Mouse (Mus musculus): Measurements from ENCODE around the gene Neu1.
A peak's percentile ranks its signal among the peaks of the same experiment; 100 is the strongest.
"Not testable (repeated sequence)": the region's sequence is repeated elsewhere in the genome, so short reads cannot be mapped to it uniquely, and the experiment has no call there.

The Neu1 gene

DNA sequence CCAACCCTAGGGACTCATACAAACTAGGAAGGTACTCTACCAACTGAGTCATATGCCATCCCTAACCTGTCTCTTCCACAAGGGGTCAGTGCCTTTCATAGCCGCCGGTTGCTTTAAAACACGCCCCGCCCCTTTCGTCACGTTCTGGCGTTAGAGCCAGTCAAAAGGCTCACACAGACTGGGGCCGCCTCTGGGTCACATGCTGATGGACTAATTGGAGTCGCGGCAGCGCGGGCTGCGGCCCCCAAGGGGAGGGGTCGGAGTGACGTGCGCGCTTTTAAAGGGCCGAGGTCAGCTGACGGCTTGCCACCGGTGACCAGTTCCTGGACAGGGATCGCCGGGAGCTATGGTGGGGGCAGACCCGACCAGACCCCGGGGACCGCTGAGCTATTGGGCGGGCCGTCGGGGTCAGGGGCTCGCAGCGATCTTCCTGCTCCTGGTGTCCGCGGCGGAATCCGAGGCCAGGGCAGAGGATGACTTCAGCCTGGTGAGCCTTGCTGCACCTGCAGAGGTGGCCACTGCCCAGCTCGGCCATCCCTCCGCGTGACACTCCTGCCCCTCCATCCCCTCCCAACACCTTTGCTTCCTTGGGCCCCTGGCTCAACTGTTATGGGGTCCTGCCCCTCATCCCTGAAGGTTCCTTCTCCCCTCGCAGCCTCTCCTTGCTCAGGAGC, at the start of gene Neu1:
TSS of gene Neu1 (plus strand) at position 193 of the 674 bp plus-strand sequence.
- peak; percentile 95 for DNase-seq (ENCODE audit: low read depth, low spot score)

DNA sequence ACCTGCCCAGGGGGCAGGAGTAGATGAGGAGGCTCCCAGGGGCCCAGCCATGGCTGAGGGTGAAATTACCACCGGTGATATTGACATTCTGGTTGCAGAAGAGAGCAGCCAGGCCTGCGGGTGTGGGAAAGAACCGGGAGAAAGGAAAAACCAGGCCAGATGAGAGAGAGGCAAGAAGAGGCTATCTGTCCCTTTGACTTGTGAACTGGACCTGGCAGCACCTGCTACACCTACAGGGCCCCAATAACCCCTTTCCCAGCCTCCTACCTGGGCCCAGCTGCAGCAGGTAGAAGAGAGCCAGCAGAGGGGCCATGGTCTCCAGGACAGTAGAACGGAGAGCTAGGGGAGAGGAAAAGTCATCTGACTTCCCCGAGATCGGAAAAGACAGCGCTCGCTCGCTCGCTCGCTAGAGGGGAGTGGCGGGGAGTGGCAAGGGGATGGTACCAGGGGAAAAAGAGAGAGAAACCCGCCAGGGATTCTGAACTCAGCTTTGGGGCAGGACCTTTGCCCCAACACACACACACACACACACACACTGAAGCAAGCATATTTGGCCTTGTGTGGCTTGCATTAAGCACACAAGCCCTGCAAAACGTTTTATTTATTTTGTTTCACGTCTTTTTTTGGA, 49.3 kb upstream of the Neu1 start, which contains the start of gene Gm20547:
TSS of gene Gm20547 (minus strand) at position 360 of the 628 bp plus-strand sequence.
- no peak for DNase-seq (ENCODE audit: low read depth, low spot score)

DNA sequence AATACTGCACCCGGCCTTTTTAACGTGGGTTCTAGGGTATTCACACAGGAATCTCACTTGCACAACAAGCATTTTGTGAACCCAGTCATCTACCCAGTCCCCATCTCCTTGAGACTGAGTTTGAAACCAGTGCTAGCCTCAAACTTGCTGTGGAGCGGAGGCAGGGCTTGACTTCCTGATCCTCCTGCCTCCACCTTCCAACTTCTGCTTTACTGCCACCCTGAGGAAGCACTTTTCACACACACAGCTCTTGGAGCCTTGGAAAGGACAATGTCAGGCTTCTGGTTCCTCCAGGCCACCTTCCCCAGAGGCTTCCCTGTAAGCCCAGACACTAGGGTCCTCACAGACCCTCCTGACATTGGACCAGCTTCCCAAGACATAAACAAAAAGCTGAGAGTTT, 47.7 kb upstream of the Neu1 start:
- no peak for DNase-seq (ENCODE audit: low read depth, low spot score)

DNA sequence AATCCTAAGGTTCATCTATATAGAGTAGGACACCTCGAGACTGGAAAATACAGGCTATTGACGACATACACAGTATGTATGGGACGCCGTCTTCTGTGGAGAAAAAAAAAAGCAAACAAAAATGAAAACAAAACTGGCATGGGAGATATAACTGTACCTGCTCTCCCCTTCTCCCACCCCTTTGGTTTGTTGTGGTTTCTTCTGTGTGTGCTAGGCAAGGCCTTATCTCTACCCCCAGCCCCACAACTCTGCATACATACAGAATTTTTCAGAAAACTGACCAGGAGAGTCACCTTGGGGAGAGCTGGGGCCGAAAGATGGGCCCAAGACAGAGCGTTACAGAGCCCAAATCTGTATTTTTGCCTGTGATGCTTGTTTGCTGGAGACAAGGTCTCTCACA, 46.3 kb upstream of the Neu1 start:
- no peak for DNase-seq (ENCODE audit: low read depth, low spot score)

DNA sequence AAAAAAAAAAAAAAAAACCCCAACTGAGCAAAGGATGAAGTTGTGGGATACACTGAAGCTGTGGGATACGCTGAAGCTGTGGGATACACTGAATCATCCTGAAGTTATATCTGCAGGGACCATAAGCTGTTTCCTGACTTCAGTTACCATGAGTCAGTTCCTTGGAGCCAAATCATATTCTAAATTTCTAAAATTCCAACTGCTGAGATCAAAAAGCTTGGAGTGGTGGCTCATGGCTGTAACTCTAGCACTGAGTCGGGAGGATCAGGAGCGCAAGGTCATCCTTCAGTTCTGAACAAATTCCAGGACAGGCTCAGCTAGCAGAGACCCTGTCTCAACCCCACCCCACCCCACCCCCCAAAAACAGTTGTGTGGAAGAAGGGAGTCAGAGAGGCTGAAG, 45.4 kb upstream of the Neu1 start:
- no peak for DNase-seq (ENCODE audit: low read depth, low spot score)

DNA sequence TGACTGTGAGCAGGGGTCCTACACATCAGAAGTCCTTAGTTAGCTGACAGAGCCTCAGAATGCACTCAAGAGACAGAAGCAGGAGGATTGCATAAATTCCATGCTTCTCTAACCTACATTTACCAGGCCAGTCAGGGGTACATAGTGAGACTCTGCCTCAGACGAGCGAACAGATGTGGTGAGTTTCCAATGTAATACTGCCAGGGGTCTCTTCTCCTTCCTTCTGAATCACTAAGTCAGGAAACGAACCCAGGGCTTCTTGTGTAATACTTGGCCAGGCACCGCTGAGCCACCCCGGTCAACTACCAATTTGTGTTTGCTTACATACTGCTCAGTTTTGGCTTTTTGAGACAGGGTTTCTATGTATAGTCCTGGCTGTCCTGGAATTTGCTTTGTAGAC, 43.1 kb upstream of the Neu1 start:
- DNase-seq (ENCODE audit: low read depth, low spot score) = no peak

DNA sequence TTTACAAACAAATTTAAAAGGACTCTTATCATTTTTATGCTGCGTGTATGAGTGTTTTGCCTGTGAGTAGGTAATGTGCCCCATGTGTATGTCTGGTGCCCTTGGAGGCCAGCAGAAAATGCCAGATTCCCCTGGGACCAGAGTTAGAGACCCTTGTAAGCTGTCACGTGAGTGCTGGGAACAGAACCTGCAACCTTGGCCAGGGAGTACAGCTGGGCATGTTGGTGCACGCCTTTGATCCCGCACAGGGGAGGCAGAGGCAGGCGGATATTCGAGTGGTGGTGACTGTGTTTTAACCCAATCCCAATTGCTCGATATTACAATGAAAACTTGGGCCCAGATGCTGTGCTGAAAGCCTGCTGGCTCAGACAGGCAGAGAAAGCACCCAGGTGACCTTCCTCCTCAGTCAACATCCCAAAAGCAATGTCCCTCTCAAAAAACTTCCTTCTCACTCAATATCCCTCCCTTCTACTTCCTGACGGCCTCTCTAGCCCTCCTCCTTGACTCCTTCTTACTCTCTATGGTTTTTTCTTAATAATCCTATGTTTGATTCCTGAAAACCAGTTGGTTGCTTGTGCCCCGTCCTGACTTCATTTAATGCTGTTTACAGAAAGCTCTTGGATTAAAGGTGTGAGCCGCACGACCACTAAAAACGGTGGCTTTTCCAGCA, 40.8 kb upstream of the Neu1 start:
- DNase-seq (ENCODE audit: low read depth, low spot score) = no peak

DNA sequence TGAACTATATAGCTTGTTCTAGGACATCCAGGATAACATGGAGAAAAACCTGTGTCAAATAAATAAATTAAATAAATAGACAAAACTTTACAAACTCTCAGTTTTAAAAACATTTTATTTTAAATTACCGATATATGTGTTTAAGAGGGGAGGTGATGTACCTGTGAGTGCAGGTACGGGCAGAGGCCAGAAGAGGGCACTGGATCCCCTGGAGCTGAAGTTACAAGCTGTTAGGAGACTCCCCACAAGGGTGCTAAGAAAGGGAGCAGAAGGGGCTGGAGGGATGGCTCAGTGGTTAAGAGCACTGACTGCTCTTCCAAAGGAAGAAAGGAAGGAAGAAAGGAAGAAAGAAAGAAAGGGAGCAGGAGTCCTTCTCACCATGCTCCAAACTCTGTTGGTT, 39.7 kb upstream of the Neu1 start:
- no peak for DNase-seq (ENCODE audit: low read depth, low spot score)

DNA sequence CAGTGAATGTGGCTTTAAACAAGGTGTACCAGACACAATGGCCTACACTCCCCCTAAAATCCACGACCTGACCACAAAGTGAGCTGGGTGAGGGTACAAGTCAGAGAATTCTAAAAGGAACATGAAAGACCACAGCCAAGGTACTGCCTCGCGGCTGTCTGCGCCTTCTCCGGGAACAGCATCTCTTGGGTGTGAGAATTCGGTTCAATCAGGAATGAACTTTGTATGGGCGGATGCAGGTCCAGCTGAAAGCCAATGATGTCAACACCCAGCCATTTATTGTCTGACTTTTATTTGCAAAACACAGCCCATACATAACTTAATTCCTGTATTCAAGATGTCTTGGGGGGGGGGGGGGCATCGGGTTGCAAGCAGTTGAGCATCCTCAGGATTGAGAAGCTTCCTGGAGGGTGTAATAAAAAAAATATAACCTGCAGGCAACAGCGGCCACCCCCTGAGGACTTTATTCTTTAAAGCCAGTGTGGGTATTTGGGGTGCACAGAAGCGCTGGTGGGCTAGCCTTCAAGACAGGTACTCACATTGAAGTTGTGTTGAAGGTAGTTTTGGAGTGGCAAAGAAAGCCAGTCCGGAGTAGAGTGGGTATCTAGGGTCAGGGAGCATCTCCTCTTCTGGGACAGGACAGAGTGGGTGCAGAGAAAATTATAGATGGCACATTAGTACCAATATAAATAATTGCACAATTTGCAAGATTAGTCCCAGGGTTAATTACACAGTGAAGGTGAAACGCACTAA, 37.8 kb upstream of the Neu1 start:
- DNase-seq (ENCODE audit: low read depth, low spot score) = no peak

DNA sequence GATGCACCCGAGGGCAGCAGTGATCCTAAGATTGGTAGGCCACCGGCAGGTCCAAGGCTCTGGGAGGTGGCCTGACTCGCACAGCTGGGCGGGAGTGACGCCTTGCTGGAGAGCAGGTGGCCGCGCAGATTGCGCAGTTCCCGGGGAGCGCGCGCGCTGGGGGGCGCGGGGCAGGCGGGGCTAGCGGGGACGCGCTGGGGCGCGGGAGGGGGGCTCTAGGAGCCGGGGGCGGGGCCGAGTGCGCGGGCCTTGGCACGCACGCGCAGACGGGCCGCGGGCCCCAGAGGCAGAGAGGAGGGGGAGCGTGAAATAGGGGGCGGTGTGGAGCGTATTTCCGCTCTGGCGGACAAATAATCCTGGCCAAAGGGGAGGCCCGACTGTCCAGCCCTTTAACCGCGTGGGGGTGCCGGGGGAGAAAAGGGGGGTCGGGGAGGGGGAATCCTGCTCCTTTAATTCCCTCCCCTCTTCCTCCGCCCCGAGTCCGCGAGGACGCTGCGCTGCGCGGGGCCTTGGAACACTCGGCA, 36.9 kb upstream of the Neu1 start:
- DNase-seq (ENCODE audit: low read depth, low spot score) = peak; percentile 99

DNA sequence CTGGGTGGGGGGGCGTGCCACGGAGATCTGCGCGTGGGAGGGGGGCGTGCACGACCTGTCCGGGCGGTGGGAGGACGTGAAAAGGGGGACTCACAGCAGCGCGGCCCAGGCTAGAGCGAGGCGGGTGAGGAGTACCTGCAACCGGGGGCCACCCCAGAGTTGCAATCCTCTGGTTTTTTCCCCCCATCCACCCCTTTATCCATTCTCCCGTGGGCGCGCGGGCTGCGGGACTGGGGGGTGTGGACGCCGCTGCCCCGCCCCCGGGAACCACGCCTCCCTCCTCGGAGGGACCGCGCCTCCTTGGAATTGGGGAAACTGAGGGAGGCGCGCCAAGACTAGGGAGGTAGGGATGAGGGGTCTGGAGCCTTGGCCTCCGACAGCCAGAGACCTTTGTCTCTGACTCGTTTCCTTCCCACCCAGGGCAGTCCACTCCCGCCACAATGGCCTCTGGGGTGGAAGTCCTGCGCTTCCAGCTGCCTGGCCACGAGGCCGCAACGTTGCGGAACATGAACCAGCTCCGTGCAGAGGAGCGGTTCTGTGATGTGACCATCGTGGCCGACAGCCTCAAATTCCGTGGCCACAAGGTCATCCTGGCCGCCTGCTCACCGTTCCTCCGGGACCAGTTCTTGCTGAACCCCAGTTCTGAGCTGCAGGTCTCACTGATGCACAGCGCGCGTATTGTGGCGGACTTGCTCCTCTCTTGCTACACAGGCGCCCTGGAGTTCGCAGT, 36.1 kb upstream of the Neu1 start:
- no peak for DNase-seq (ENCODE audit: low read depth, low spot score)

DNA sequence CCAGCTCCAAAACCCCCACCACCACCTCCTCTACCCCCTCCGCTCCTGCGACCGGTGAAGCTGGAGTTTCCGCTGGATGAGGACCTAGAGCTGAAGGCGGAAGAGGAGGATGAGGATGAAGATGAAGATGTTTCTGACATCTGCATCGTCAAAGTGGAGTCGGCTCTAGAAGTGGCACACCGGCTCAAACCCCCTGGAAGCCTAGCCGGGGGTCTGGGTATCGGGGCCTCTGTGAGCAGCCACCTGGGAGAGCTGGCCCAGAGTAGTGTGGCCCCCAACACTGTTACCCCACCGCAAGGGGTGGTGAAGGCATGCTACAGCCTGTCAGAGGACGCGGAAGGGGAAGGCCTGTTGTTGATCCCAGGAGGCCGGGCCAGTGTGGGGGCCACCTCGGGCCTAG, 35.3 kb upstream of the Neu1 start:
- no peak for DNase-seq (ENCODE audit: low read depth, low spot score)

DNA sequence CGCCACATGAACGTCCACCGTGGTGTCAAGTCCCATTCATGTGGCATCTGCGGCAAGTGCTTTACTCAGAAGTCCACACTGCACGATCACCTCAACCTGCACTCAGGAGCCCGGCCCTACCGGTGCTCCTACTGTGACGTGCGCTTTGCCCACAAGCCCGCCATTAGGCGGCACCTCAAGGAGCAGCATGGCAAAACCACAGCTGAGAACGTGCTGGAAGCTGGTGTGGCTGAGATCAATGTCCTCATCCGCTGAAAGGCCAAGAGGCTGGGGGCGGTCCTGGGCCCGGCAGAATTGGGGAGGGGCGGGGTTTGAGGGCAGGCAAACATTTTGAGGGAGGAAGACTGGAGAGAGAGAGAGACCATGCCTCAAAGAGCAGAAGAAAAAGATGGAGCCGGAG, 34.7 kb upstream of the Neu1 start:
- DNase-seq (ENCODE audit: low read depth, low spot score) = no peak

DNA sequence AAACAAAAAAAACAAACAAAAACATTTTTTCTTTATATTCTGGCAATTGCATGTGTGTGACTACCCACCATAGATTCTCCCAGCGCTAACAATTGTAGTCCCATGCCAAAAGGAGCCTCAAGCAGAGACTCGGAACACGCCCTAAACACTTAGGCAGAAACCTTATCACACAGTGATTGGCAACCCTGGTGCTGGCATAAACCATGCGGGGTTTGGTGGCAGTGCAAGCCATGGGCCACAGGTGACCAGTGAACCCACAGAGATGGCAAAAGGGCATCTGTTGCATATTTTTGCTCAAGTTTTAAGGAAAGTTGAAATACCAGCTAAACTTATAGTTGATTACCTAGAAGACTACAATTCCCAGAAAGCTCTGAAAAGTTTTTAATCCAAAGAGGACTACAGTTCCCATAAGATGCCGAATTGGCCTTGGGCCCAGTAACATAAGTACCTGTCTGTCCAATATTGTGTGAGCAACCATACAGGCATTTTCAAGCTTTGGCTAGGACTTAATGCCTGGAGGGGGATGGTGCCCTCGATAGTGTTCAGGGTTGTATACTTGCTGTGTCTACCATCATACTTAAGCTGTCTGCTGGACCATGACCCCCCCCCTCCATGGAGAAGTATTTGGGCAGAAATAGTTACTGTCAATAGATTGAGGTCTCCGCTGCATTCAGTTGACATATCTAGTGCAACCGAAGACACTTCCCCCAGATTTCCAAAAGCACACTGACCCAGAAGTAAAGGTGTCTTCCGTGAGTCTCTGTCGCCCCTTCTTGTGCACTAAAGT, 33.5 kb upstream of the Neu1 start:
- DNase-seq (ENCODE audit: low read depth, low spot score) = no peak

DNA sequence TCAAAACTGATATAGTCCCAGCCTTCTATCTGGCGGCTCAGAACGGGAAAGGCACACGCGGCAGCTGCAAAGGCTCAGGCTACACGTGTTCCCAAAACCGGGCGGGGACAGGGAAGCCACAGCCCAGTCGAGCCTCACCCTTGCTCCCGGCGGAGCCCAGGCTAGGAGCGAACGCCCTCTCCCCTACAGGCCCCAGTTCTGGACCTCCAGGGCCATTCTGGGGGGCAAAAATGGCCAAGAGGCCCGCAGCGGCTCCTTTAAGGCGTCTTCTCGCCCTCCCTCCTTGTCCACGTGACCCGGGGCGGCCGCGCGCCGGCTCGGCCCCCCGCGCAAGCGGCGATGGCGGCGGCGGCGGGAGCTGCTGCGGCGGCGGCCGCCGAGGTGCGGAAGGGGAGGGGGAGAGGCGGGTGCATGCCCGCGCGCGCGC, 32.9 kb upstream of the Neu1 start, which contains the start of the genes C2 and Ehmt2:
TSS of gene C2 (minus strand) at position 106 of the 427 bp plus-strand sequence.
TSS of gene Ehmt2 (plus strand) at position 310 of the 427 bp plus-strand sequence.
- DNase-seq (ENCODE audit: low read depth, low spot score) = peak; percentile 73

DNA sequence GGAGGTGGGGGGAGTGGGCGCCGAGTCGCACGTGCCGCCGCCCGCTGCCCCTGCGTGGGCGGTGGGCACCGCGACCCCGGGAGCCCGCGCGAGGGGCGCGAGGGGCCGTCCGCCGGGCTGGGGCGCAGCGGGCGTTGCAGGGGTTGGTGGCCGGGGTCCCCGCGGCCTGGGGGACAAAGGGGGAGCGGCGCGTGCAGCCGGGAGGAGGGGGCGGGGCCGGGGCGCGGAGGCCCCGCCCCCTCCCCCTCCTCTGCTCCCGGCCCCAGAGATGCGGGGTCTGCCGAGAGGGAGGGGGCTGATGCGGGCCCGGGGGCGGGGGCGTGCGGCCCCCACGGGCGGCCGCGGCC, 32.4 kb upstream of the Neu1 start:
- DNase-seq (ENCODE audit: low read depth, low spot score) = no peak

DNA sequence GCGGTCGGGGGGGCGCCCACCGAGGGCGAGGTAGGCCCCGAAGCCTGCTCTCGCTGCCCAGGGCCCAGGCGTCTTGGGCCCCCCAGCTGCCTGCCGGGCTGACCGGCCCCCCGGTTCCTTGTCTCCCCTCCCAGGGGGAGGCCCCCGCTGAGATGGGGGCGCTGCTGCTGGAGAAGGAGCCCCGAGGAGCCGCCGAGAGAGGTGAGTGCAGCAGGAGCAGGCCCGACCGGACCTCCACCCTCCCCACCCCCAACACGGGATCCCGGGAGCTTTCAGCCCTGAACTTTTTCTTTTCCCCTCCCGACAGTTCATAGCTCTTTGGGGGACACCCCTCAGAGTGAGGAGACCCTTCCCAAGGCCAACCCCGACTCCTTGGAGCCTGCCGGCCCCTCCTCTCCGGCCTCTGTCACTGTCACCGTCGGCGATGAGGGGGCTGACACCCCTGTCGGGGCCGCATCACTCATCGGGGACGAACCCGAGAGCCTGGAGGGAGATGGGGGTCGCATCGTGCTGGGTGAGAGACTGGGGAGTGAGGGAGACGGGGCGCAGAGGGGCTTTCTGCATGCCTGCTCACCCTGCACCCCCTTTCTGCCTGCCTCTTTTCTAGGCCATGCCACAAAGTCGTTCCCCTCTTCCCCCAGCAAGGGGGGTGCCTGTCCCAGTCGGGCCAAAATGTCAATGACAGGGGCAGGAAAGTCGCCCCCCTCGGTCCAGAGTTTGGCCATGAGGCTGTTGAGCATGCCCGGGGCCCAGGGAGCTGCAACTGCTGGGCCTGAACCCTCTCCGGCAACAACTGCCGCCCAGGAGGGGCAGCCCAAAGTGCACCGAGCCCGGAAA, 31.8 kb upstream of the Neu1 start:
- DNase-seq (ENCODE audit: low read depth, low spot score) = no peak

DNA sequence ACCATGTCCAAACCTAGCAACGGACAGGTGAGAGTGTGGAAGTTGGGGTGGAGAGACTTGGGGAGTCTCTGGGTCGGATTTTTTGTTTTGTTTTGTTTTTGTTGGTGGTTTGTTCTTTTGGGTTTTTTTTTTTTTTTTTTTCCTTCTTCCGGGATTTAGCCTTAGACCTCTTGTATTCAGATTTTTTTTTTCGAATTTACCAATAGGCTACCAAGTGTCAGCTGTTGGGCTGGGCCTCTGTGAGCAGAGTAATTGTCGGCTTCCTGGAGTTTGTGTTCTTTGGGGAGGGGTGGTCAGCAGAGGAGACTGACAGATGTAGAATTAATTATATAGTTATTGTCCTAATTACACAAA, 31.2 kb upstream of the Neu1 start:
- DNase-seq (ENCODE audit: low read depth, low spot score) = no peak

DNA sequence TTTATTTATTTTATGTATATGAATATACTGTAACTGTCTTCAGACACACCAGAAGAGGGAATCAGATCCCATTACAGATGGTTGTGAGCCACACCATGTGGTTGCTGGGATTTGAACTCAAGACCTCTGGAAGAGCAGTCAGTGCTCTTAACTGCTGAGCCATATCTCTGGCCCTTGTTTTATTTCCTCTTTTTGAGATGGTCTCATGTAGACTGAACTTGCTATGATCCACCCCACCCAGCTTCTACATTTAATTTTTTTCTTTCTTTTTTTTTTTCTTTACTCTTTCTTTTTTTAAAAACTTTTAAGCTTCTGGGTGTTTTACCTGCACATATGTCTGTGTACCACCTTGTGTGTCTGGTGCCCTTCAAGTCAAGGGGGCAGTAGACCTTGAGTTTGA, 30.2 kb upstream of the Neu1 start:
- DNase-seq (ENCODE audit: low read depth, low spot score) = not testable (repeated sequence)

DNA sequence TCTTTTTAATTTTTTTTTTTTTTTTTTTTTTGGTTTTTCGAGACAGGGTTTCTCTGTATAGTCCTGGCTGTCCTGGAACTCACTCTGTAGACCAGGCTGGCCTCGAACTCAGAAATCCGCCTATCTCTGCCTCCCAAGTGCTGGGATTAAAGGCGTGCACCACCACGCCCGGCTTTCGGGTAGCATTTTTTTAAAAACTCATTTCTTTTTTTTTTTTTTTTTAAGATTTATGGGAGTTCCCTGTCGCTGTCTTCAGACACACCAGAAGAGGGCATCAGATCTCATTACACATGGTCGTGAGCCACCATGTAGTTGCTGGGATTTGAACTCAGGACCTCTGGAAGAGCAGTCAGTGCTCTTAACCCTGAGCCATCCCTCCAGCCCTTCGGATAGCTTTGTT, 29.1 kb upstream of the Neu1 start:
- not testable (repeated sequence) for DNase-seq (ENCODE audit: low read depth, low spot score)
